Mouse (Mus musculus) erythroblast, embryonic 14.5 days (primary cell): ENCODE measurements at regions not wholly inside any gene's neighbourhood (a gene's known extent, or its start where the extent isn't known, plus 50 kb on each side); places are given as distances from the start of the nearest gene placed in this dataset.

Source experiments
- GATA1 ChIP-seq: IDR thresholded peaks from 2 replicates; pipeline ENCODE4 v1.6.1; 2012; ENCODE audit warnings: low read length, inconsistent platforms, mixed read lengths
- TAL1 ChIP-seq: IDR thresholded peaks from 3 replicates; pipeline ENCODE4 v1.6.1; 2012; ENCODE audit warnings: low read length, inconsistent platforms, mixed read lengths

DNA sequence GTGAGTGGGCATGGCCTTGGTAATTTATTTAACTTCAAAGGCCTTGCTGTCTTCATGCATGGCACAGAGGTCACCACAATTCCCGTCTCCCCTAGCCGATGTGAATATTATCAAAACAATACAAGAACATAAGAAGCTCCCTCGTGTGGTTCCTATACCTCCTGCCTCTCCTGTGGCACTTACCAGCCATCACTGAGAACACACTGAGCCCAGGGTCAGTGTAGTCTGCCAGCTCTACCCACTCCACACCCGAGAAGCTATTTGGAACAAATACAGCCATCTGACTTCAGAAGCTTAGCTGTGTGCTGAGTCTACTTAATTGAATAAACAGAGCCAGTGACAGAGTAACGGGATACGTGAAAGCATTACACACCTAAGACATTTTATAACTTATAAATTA is 605.7 kb upstream of the Arpp21 start:
- TF ChIP-seq GATA1 (no peak), TAL1 (no peak)
